Mouse (Mus musculus): ENCODE measurements around the gene Pax5. TPM values are rescaled to one million over a fixed set of nuclear protein-coding genes. Genes with fewer than 3 reads are reported as not detected.

Gene Pax5
- polyA plus RNA-seq, 1 experiment from 2014 or later, result not detected

GRCm38 (mm10) chr4:44716391-44716790, 6.1 kb upstream of the Pax5 start:
- Histone ChIP-seq H3K36me3 (ENCODE audit: control insufficient read depth, insufficient read depth, low read length) (no peaks in the 10 kb centered on the region), H3K9me3 (ENCODE audit: control insufficient read depth, low read length) (no peaks in the 10 kb centered on the region), H3K27ac (replicated peaks; ENCODE audit: low read depth, low read length) (no peak overlapping the region), H3K9ac (ENCODE audit: low read length) (no peak overlapping the region), H3K4me3 (ENCODE audit: low read depth, low read length) (no peak overlapping the region), H3K4me2 (ENCODE audit: low read depth, severe bottlenecking) (no peak overlapping the region), H3K27me3 (ENCODE audit: control insufficient read depth, insufficient read depth, low read length) (peaks cover 67% of the 10 kb centered on the region), H3K4me1 (ENCODE audit: control insufficient read depth, insufficient read depth, low read length) (peaks cover 17% of the 10 kb centered on the region)
- DNase-seq (ENCODE audit: low spot score), result no peak
- ATAC-seq (ENCODE audit: insufficient number of reproducible peaks, low FRiP score, low TSS enrichment, low read depth), result no peak
- 4% methylated on average over 10 of the region's 10 CpGs for WGBS

GRCm38 (mm10) chr4:44715621-44716160, 5.4 kb upstream of the Pax5 start:
- ATAC-seq (ENCODE audit: insufficient number of reproducible peaks, low FRiP score, low TSS enrichment, low read depth) (no peak), DNase-seq (ENCODE audit: low spot score) (no peak)
- Histone ChIP-seq H3K36me3 (ENCODE audit: control insufficient read depth, insufficient read depth, low read length) (no peaks in the 10 kb centered on the region), H3K4me1 (ENCODE audit: control insufficient read depth, insufficient read depth, low read length) (peaks cover 17% of the 10 kb centered on the region), H3K4me3 (ENCODE audit: low read depth, low read length) (no peak overlapping the region), H3K27me3 (ENCODE audit: control insufficient read depth, insufficient read depth, low read length) (peaks cover 74% of the 10 kb centered on the region), H3K9ac (ENCODE audit: low read length) (no peak overlapping the region), H3K9me3 (ENCODE audit: control insufficient read depth, low read length) (no peaks in the 10 kb centered on the region), H3K4me2 (ENCODE audit: low read depth, severe bottlenecking) (no peak overlapping the region), H3K27ac (replicated peaks; ENCODE audit: low read depth, low read length) (no peak overlapping the region)
- 10% methylated on average over 3 of the region's 3 CpGs for WGBS

GRCm38 (mm10) chr4:44714111-44714621, 3.9 kb upstream of the Pax5 start:
- Histone ChIP-seq H3K36me3 (ENCODE audit: control insufficient read depth, insufficient read depth, low read length) (no peaks in the 10 kb centered on the region), H3K4me1 (ENCODE audit: control insufficient read depth, insufficient read depth, low read length) (peaks cover 17% of the 10 kb centered on the region), H3K27me3 (ENCODE audit: control insufficient read depth, insufficient read depth, low read length) (peaks cover 84% of the 10 kb centered on the region), H3K27ac (replicated peaks; ENCODE audit: low read depth, low read length) (no peak overlapping the region), H3K9me3 (ENCODE audit: control insufficient read depth, low read length) (no peaks in the 10 kb centered on the region), H3K4me3 (ENCODE audit: low read depth, low read length) (no peak overlapping the region), H3K9ac (ENCODE audit: low read length) (no peak overlapping the region), H3K4me2 (ENCODE audit: low read depth, severe bottlenecking) (no peak overlapping the region)
- DNase-seq (ENCODE audit: low spot score) (peak; percentile 44), ATAC-seq (ENCODE audit: insufficient number of reproducible peaks, low FRiP score, low TSS enrichment, low read depth) (no peak)
- WGBS, result under 1% methylated on average over 27 of the region's 27 CpGs

- Histone ChIP-seq H3K9me3 (ENCODE audit: control insufficient read depth, low read length) (no peaks in the 10 kb centered on the region), H3K4me2 (ENCODE audit: low read depth, severe bottlenecking) (no peak overlapping the region), H3K4me3 (ENCODE audit: low read depth, low read length) (no peak overlapping the region), H3K27ac (replicated peaks; ENCODE audit: low read depth, low read length) (no peak overlapping the region), H3K4me1 (ENCODE audit: control insufficient read depth, insufficient read depth, low read length) (peaks cover 17% of the 10 kb centered on the region), H3K36me3 (ENCODE audit: control insufficient read depth, insufficient read depth, low read length) (no peaks in the 10 kb centered on the region), H3K9ac (ENCODE audit: low read length) (no peak overlapping the region), H3K27me3 (ENCODE audit: control insufficient read depth, insufficient read depth, low read length) (peaks cover 88% of the 10 kb centered on the region)
- ATAC-seq (ENCODE audit: insufficient number of reproducible peaks, low FRiP score, low TSS enrichment, low read depth), result peak; percentile 31; the same call in 1 of the 2 replicates
- peak; percentile 60 for DNase-seq (ENCODE audit: low spot score)
- WGBS, result under 1% methylated on average over 19 of the region's 19 CpGs
Measured at GRCm38 (mm10) chr4:44713554-44714051, 3.3 kb upstream of the Pax5 start.

GRCm38 (mm10) chr4:44712786-44713553, 2.7 kb upstream of the Pax5 start:
- no peak overlapping the region for H3K9ac ChIP-seq (ENCODE audit: low read length)
- H3K27ac ChIP-seq (replicated peaks; ENCODE audit: low read depth, low read length), result no peak overlapping the region
- H3K4me1 ChIP-seq (ENCODE audit: control insufficient read depth, insufficient read depth, low read length), result peaks cover 17% of the 10 kb centered on the region
- WGBS, result under 1% methylated on average over 50 of the region's 50 CpGs
- H3K4me2 ChIP-seq (ENCODE audit: low read depth, severe bottlenecking), result no peak overlapping the region
- H3K4me3 ChIP-seq (ENCODE audit: low read depth, low read length), result no peak overlapping the region
- H3K9me3 ChIP-seq (ENCODE audit: control insufficient read depth, low read length), result no peaks in the 10 kb centered on the region
- DNase-seq (ENCODE audit: low spot score) (peak; percentile 66), ATAC-seq (ENCODE audit: insufficient number of reproducible peaks, low FRiP score, low TSS enrichment, low read depth) (no peak)
- peaks cover 88% of the 10 kb centered on the region for H3K27me3 ChIP-seq (ENCODE audit: control insufficient read depth, insufficient read depth, low read length)
- H3K36me3 ChIP-seq (ENCODE audit: control insufficient read depth, insufficient read depth, low read length), result no peaks in the 10 kb centered on the region

GRCm38 (mm10) chr4:44712051-44712700, 1.9 kb upstream of the Pax5 start:
- ATAC-seq (ENCODE audit: insufficient number of reproducible peaks, low FRiP score, low TSS enrichment, low read depth) (no peak), DNase-seq (ENCODE audit: low spot score) (peak; percentile 65)
- peak overlapping the region; percentile 16; the same call in 1 of the 2 replicates for H3K4me3 ChIP-seq (ENCODE audit: low read depth, low read length)
- no peak overlapping the region for H3K4me2 ChIP-seq (ENCODE audit: low read depth, severe bottlenecking)
- H3K9me3 ChIP-seq (ENCODE audit: control insufficient read depth, low read length), result no peaks in the 10 kb centered on the region
- no peak overlapping the region for H3K9ac ChIP-seq (ENCODE audit: low read length)
- H3K27me3 ChIP-seq (ENCODE audit: control insufficient read depth, insufficient read depth, low read length), result peaks cover 88% of the 10 kb centered on the region
- H3K36me3 ChIP-seq (ENCODE audit: control insufficient read depth, insufficient read depth, low read length), result no peaks in the 10 kb centered on the region
- no peak overlapping the region for H3K27ac ChIP-seq (replicated peaks; ENCODE audit: low read depth, low read length)
- peaks cover 17% of the 10 kb centered on the region for H3K4me1 ChIP-seq (ENCODE audit: control insufficient read depth, insufficient read depth, low read length)
- 2% methylated on average over 25 of the region's 25 CpGs for WGBS

- peak; percentile 57 for DNase-seq (ENCODE audit: low spot score)
- peaks cover 88% of the 10 kb centered on the region for H3K27me3 ChIP-seq (ENCODE audit: control insufficient read depth, insufficient read depth, low read length)
- 2% methylated on average over 25 of the region's 25 CpGs for WGBS
- H3K4me1 ChIP-seq (ENCODE audit: control insufficient read depth, insufficient read depth, low read length), result peaks cover 17% of the 10 kb centered on the region
- no peak overlapping the region for H3K4me2 ChIP-seq (ENCODE audit: low read depth, severe bottlenecking)
- no peak overlapping the region for H3K27ac ChIP-seq (replicated peaks; ENCODE audit: low read depth, low read length)
- H3K9ac ChIP-seq (ENCODE audit: low read length), result no peak overlapping the region
- no peaks in the 10 kb centered on the region for H3K9me3 ChIP-seq (ENCODE audit: control insufficient read depth, low read length)
- no peak for ATAC-seq (ENCODE audit: insufficient number of reproducible peaks, low FRiP score, low TSS enrichment, low read depth)
- H3K4me3 ChIP-seq (ENCODE audit: low read depth, low read length), result no peak overlapping the region
- H3K36me3 ChIP-seq (ENCODE audit: control insufficient read depth, insufficient read depth, low read length), result no peaks in the 10 kb centered on the region
Measured at GRCm38 (mm10) chr4:44711136-44711900, 1.0 kb upstream of the Pax5 start.

- H3K27me3 ChIP-seq (ENCODE audit: control insufficient read depth, insufficient read depth, low read length), result peaks cover 93% of the 10 kb centered on the region
- peaks cover 17% of the 10 kb centered on the region for H3K4me1 ChIP-seq (ENCODE audit: control insufficient read depth, insufficient read depth, low read length)
- H3K36me3 ChIP-seq (ENCODE audit: control insufficient read depth, insufficient read depth, low read length), result no peaks in the 10 kb centered on the region
- WGBS, result under 1% methylated on average over 30 of the region's 30 CpGs
- ATAC-seq (ENCODE audit: insufficient number of reproducible peaks, low FRiP score, low TSS enrichment, low read depth) (no peak), DNase-seq (ENCODE audit: low spot score) (peak; percentile 53)
- no peak overlapping the region for H3K4me2 ChIP-seq (ENCODE audit: low read depth, severe bottlenecking)
- H3K27ac ChIP-seq (replicated peaks; ENCODE audit: low read depth, low read length), result no peak overlapping the region
- H3K9ac ChIP-seq (ENCODE audit: low read length), result no peak overlapping the region
- H3K9me3 ChIP-seq (ENCODE audit: control insufficient read depth, low read length), result no peaks in the 10 kb centered on the region
- no peak overlapping the region for H3K4me3 ChIP-seq (ENCODE audit: low read depth, low read length)
Measured at GRCm38 (mm10) chr4:44710701-44711097, 412 bp upstream of the Pax5 start.

All from limb, embryonic 11.5 days (tissue).